Mouse (Mus musculus) gastrocnemius, adult 2 months (tissue): ENCODE data around the gene Jak1. TPM values are rescaled to one million over a fixed set of nuclear protein-coding genes. Genes with fewer than 3 reads are reported as not detected.

Experiments used
- DNase-seq: peaks from one replicate; pipeline ENCODE4 v3.0.0; 2022
- H3K27ac ChIP-seq: fragments of 200-600 bp; 2 replicates; pipeline ENCODE4 v1.8.1; 2022; ENCODE audit warnings: mild to moderate bottlenecking
- H3K4me3 ChIP-seq: fragments of 200-600 bp; 2 replicates; pipeline ENCODE4 v1.8.1; 2022; ENCODE audit warnings: mild to moderate bottlenecking, moderate library complexity
- CTCF ChIP-seq: fragments of 200-600 bp; IDR thresholded peaks from 2 replicates; pipeline ENCODE4 v1.8.1; 2022; ENCODE audit warnings: antibody characterized with exemption, mild to moderate bottlenecking, moderate library complexity
- intact Hi-C: fragments of 180-260 bp; cut with DNase I; formaldehyde crosslinking; loops from one replicate; pipeline ENCODE4 v1.15.1; 2025
- total RNA-seq, 2 experiments: library from RNA; stranded (reverse); gene quantifications; 2 replicates each; pipeline ENCODE4 v1.2.3; 2021

Gene Jak1
- total RNA-seq, 2 experiments from 2014 or later = 89.9 to 134 TPM

DNA sequence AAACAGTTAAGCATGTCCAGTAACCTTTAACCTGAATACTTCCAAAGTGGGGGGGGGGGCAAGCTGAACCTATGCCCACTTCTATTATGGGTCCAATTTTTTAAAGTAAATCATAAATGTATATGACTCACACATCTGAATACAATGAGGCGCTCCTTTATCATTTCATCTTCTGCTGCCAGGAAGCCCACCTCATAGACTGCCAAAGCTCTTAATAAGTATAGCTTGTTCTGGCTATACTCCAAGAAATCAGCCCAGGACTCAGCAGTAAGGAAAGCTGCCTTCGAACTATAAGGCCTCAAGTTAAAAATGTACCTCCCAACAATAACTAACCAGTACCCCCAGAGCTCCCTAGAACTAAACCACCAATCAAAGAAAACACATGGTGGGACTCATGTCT lies 44.1 kb downstream of the Jak1 start:
- no peak for DNase-seq
- intact Hi-C loops = no loop called here
- peak overlapping the region; percentile 64 for H3K27ac ChIP-seq
- no peak overlapping the region for H3K4me3 ChIP-seq
- no peak for TF ChIP-seq CTCF

DNA sequence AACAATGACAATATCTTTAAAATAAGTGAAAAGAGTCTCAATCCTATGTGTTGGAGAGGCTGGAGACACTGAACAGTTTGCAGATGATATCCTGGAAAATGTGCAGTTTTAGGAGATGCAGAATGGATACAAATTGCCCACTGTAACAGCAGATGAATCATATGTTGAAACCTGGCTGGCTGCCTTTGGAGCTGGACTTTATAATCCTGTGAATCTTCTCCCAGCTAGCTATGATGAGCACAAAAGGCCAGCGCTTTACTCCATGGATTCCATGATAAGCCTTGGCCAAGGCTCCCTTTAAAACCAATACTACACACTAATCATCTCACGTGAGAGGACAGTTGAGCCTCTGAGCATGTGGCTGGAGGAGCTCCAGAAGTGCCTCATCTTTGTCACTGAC lies 45.2 kb downstream of the Jak1 start:
- H3K4me3 ChIP-seq = no peak overlapping the region
- TF ChIP-seq CTCF = no peak
- peak overlapping the region; percentile 64 for H3K27ac ChIP-seq
- DNase-seq = peak; percentile 25
- intact Hi-C loops = no loop called here

DNA sequence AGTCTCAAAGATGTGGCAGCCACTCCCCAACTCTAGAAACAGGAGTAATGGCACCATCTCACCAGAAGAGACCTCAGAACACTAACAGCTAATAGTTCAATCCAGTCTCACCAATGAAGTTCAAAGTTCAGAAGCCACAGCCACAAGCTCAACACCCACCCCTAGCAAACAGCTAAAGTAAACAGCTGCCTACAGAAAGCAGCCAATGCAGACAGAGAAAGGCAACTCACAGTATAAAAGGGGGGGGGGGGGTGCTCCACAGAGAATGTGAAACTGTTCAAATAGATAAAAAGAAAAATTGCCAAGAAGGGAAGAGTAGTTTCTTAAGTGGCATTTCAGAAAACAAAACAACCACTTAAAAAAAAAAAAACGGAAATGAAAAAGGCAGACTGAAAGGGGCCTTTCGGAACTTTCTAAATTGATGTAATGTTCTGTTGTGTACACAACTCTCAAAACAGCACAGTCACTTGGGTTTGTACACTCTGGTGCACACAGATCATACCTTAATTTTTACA lies 48.0 kb downstream of the Jak1 start:
- no peak for DNase-seq
- peak overlapping the region; percentile 49 for H3K27ac ChIP-seq
- no peak overlapping the region for H3K4me3 ChIP-seq
- intact Hi-C loops = no loop called here
- TF ChIP-seq CTCF = no peak

DNA sequence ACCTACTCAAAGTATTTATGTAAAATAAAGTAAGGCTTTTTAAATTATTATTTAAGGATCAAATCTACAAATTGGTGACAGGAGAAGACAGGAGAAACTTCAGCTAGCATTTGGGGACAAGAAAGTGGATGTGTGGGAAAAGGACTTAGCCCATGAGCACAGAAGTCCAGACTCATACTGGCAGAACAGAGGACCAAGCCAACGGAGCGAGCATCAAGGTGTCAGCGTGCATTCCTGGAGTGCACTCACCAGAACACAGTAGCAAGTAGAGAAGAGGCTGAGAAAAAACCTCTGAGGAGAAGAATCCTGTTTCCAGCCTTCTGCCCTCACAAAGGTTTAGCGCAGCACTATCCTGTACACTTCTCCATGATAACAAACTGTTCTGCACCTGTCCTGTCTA lies 48.8 kb downstream of the Jak1 start:
- DNase-seq = no peak
- intact Hi-C loops = no loop called here
- no peak overlapping the region for H3K4me3 ChIP-seq
- H3K27ac ChIP-seq = no peak overlapping the region
- no peak for TF ChIP-seq CTCF

DNA sequence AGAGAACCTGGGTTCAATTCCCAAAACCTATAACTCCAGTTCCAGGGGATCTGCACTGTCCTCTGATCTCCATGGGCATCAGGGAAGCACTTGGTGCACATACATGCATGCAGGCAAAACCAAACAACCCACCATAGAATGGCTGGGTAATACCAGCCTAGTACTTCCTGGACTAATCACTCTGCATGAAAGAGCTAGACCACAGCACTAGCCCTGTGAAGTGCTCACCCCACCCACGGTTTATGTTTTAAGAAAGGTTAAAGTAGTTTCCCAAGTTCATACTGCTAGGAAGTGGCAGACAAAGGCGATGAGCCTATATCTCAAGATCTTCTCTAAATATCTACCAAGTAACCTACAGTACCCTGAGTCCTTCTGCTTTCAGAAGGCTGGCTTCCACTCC lies 51.6 kb downstream of the Jak1 start:
- DNase-seq = no peak
- intact Hi-C loops = no loop called here
- Histone ChIP-seq H3K4me3 (no peak overlapping the region), H3K27ac (0 out of 2 replicates have a peak overlapping the region, but pooled peaks have one; percentile 8)
- no peak for TF ChIP-seq CTCF

GRCm38 (mm10) chr4:101207492-101207891 lies 57.6 kb downstream of the Jak1 start:
- no peak for DNase-seq
- TF ChIP-seq CTCF = no peak
- intact Hi-C loops = no loop called here
- no peak overlapping the region for H3K4me3 ChIP-seq
- H3K27ac ChIP-seq = no peak overlapping the region

GRCm38 (mm10) chr4:101203518-101203917 lies 61.6 kb downstream of the Jak1 start:
- no peak overlapping the region for H3K4me3 ChIP-seq
- no peak overlapping the region for H3K27ac ChIP-seq
- no peak for DNase-seq
- intact Hi-C loops = no loop called here
- no peak for TF ChIP-seq CTCF

GRCm38 (mm10) chr4:101202626-101203025 lies 62.5 kb downstream of the Jak1 start:
- intact Hi-C loops = no loop called here
- Histone ChIP-seq H3K27ac (no peak overlapping the region), H3K4me3 (no peak overlapping the region)
- TF ChIP-seq CTCF = no peak
- no peak for DNase-seq

GRCm38 (mm10) chr4:101199433-101200081 lies 65.5 kb downstream of the Jak1 start:
- H3K27ac ChIP-seq = peak overlapping the region; percentile 66; the same call in 1 of the 2 replicates
- TF ChIP-seq CTCF = no peak
- intact Hi-C loops = loop anchor here (2.0 to 10.0 kb wide), 3 partner anchors 65 to 165 kb away; partner anchors contain the start of gene Jak1
- H3K4me3 ChIP-seq = no peak overlapping the region
- DNase-seq = no peak

DNA sequence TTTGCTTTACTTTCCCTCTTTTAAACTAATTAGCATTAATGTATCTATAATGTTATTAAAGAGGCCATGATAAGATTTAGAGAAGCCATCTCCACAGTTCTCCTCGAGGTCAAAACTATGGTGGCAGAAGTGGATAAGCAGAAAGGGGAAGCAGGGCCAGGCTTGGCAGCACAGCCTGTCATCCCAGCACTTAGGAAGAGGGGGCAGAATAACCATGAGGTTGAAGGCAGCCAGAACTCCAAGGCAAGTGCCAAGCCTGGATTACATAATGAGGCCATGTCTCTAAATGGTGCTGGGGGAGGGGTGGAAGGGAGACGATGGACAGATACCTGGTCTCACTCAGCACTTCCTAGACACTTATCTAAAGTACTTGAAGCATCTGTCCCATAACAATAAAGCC lies 66.7 kb downstream of the Jak1 start:
- intact Hi-C loops = loop anchor here (2.0 to 10.0 kb wide), 3 partner anchors 66 to 166 kb away; partner anchors contain the start of gene Jak1
- DNase-seq = peak; percentile 85
- Histone ChIP-seq H3K4me3 (no peak overlapping the region), H3K27ac (peak overlapping the region; percentile 66)
- TF ChIP-seq CTCF = peak; percentile 62

DNA sequence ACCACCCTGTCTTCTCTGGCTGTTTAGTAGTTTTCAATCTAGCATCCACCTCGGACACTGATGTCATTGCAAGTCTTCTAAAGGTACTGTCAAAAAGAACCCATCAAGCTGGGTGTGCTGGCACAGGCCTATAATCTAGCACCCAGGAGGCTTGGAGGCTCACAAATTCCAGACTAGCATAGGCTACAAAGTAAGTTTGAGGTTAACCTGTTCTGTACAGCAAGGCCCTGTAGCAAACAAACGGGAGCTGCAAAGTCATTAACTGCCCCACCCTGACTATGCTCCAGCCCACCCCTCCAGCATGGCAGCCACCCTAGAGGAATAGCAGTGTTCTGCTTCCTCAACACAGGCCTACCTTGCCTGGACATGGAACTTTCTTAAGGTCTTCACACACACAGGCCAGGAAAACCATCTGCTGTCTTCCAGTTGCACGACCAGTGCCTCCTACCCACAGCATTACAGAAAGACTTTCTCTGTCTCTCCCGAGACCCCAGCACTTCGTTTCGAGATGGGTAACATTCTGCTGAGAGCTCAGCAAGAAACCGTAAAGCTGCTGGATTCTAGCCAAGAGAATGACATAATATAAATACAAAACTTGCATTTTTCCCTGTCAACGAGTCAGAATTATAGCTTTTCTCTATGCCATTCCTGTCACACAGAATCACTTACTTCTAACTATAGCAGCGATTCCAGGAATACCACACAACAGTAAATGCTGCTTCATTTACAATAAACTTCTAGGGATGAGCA lies 67.5 kb downstream of the Jak1 start:
- intact Hi-C loops = loop anchor here (2.0 to 10.0 kb wide), 3 partner anchors 67 to 167 kb away; partner anchors contain the start of gene Jak1
- H3K27ac ChIP-seq = peak overlapping the region; percentile 66
- no peak for TF ChIP-seq CTCF
- DNase-seq = no peak
- no peak overlapping the region for H3K4me3 ChIP-seq

DNA sequence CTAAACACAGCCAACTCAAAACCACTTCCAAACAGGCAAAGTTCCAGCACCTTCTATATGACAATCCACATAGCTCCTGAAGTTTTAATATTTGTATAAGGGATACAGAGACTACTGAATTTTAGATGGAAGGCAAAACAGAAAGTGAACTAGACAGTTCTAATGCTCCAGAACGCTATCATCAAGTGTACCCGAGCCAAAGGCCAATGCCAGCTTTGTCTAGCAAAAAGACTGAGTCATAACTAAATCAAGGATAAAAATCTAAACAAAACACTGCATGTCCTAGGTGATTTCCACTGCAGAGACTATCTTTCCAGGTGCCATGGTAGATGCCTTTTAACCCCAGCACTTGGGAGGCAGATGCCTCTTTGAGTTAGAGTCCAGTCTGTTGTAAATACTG lies 68.7 kb downstream of the Jak1 start:
- no peak for DNase-seq
- TF ChIP-seq CTCF = no peak
- intact Hi-C loops = loop anchor here (5.0 to 10.0 kb wide), 2 partner anchors 96 to 168 kb away; no protein-coding TSS in a partner anchor
- Histone ChIP-seq H3K4me3 (no peak overlapping the region), H3K27ac (peak overlapping the region; percentile 66)

DNA sequence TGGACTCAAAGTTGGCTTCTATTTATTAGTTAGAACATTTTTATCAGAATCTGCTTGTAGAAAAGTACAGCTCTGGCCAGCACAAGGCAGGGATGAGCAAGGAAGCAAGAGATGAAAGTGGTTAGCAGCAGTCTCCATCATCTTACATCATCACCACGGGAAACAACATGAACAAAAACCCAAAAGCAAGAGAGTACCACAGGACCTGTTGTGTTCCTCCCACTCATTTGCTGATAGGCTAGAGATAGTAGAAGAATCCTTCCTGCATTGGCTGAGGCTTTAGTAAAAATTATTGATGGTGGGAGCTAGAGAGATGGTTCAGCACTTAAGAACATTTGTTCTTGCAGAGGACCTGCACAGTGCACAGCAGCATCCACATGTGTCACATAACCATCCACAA lies 70.9 kb downstream of the Jak1 start:
- TF ChIP-seq CTCF = no peak
- no peak overlapping the region for H3K4me3 ChIP-seq
- intact Hi-C loops = loop anchor here (10.0 kb wide), 1 partner anchor 171 kb away; no protein-coding TSS in a partner anchor
- no peak overlapping the region for H3K27ac ChIP-seq
- no peak for DNase-seq
